Mouse (Mus musculus) limb, embryonic 13.5 days (tissue): ENCODE data around the gene Col24a1. TPM values are rescaled to one million over a fixed set of nuclear protein-coding genes. Genes with fewer than 3 reads are reported as not detected.

Source experiments
- ATAC-seq: fragments of 200-750 bp; cut with Nextera tagmentation; 2 replicates; pipeline ENCODE4 v1.8.0; 2017; ENCODE audit warnings: low read depth, moderate number of reproducible peaks, moderate TSS enrichment; ENCODE audit not compliant: low FRiP score
- H3K27ac ChIP-seq: fragments of 300-500 bp; sonication (generic); 2 replicates; pipeline ENCODE4 v1.5.1; 2015; ENCODE audit warnings: inconsistent platforms, mild to moderate bottlenecking, moderate library complexity
- H3K27me3 ChIP-seq: fragments of 300-500 bp; sonication (generic); 2 replicates; pipeline ENCODE4 v1.6.1; 2015; ENCODE audit warnings: mild to moderate bottlenecking, inconsistent platforms
- H3K36me3 ChIP-seq: fragments of 300-500 bp; sonication (generic); 2 replicates; pipeline ENCODE4 v1.6.1; 2015; ENCODE audit warnings: inconsistent platforms, mild to moderate bottlenecking, moderate library complexity
- H3K4me1 ChIP-seq: fragments of 300-500 bp; sonication (generic); 2 replicates; pipeline ENCODE4 v1.6.1; 2015; ENCODE audit warnings: inconsistent platforms
- H3K4me2 ChIP-seq: fragments of 300-500 bp; sonication (generic); replicated peaks from 2 replicates; pipeline ENCODE4 v1.6.1; 2015; ENCODE audit warnings: inconsistent platforms, mild to moderate bottlenecking, moderate library complexity
- H3K4me3 ChIP-seq: fragments of 300-500 bp; sonication (generic); 2 replicates; pipeline ENCODE4 v1.5.1; 2015; ENCODE audit warnings: moderate library complexity, mild to moderate bottlenecking, inconsistent platforms
- H3K9ac ChIP-seq: fragments of 300-500 bp; sonication (generic); 2 replicates; pipeline ENCODE4 v1.6.1; 2015; ENCODE audit warnings: mild to moderate bottlenecking, inconsistent platforms
- H3K9me3 ChIP-seq: fragments of 300-500 bp; sonication (generic); 2 replicates; pipeline ENCODE4 v1.6.1; 2016; ENCODE audit warnings: inconsistent platforms
- WGBS: fragments of 180-500 bp; shearing (Covaris S2); methylation state at CpG from one replicate; pipeline ENCODE4 v1.1.7; 2015; 5-methylcytosine and 5-hydroxymethylcytosine counted together
- polyA plus RNA-seq: library from polyadenylated mRNA; unstranded; fragments of >200 nt; fragmentation: Nextera tagmentation; extraction: Ambion mirVana; gene quantifications from 2 replicates; pipeline ENCODE4 v1.2.1, GENCODE M21; 2015

The Col24a1 gene
- polyA plus RNA-seq, 1 experiment from 2014 or later: 12.8 TPM

DNA sequence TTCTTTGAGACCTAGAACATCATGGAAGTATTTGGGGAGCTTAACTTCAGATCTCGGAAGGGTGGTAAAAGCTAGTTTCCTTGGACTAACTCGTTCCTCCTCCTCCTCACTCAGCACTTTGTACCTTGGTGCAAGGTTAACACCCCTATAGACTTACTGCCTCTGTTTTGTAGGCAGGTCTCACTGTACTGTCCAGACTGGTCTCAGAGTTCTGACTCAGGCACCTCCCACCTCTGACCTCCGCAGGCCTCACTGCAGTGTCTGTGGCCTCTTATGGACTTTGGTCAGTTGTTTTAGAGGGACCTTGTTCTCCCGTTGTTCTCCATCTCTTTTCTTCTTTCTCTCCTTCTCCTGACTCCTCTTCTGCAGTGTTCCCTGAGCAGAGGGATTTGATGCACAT is 290.8 kb downstream of the Col24a1 start:
- H3K27me3 ChIP-seq: no peaks in the 10 kb centered on the region
- no peaks in the 10 kb centered on the region for H3K9me3 ChIP-seq
- no peak overlapping the region for H3K27ac ChIP-seq
- H3K9ac ChIP-seq: no peak overlapping the region
- H3K4me3 ChIP-seq: no peak overlapping the region
- no peak for ATAC-seq
- H3K36me3 ChIP-seq: peaks cover 70% of the 10 kb centered on the region
- no peak overlapping the region for H3K4me2 ChIP-seq
- no peaks in the 10 kb centered on the region for H3K4me1 ChIP-seq
- WGBS: 87% methylated on average over 4 of the region's 4 CpGs

GRCm38 (mm10) chr3:145583522-145584200 is 291.4 kb downstream of the Col24a1 start:
- 63% methylated on average over 3 of the region's 3 CpGs for WGBS
- Histone ChIP-seq H3K4me2 (no peak overlapping the region), H3K9me3 (no peaks in the 10 kb centered on the region), H3K4me1 (no peaks in the 10 kb centered on the region), H3K27ac (no peak overlapping the region), H3K27me3 (no peaks in the 10 kb centered on the region), H3K36me3 (peaks cover 64% of the 10 kb centered on the region), H3K4me3 (no peak overlapping the region), H3K9ac (no peak overlapping the region)
- ATAC-seq: 0 out of 2 replicates have a peak, but pooled peaks have one; percentile 11

GRCm38 (mm10) chr3:145590562-145590961 is 298.3 kb downstream of the Col24a1 start:
- no peaks in the 10 kb centered on the region for H3K4me1 ChIP-seq
- H3K9me3 ChIP-seq: no peaks in the 10 kb centered on the region
- no peaks in the 10 kb centered on the region for H3K27me3 ChIP-seq
- ATAC-seq: no peak
- H3K27ac ChIP-seq: no peak overlapping the region
- no peak overlapping the region for H3K9ac ChIP-seq
- H3K4me3 ChIP-seq: no peak overlapping the region
- H3K36me3 ChIP-seq: peaks cover 71% of the 10 kb centered on the region
- WGBS: 92% methylated on average over 4 of the region's 4 CpGs
- no peak overlapping the region for H3K4me2 ChIP-seq

GRCm38 (mm10) chr3:145591841-145592542 is 299.7 kb downstream of the Col24a1 start:
- no peaks in the 10 kb centered on the region for H3K9me3 ChIP-seq
- no peaks in the 10 kb centered on the region for H3K4me1 ChIP-seq
- no peak overlapping the region for H3K4me2 ChIP-seq
- H3K4me3 ChIP-seq: no peak overlapping the region
- no peaks in the 10 kb centered on the region for H3K27me3 ChIP-seq
- 93% methylated on average over 6 of the region's 6 CpGs for WGBS
- H3K9ac ChIP-seq: no peak overlapping the region
- peaks cover 64% of the 10 kb centered on the region for H3K36me3 ChIP-seq
- no peak overlapping the region for H3K27ac ChIP-seq
- ATAC-seq: no peak

- Histone ChIP-seq H3K9ac (no peak overlapping the region), H3K27ac (no peak overlapping the region), H3K27me3 (no peaks in the 10 kb centered on the region), H3K36me3 (peaks cover 77% of the 10 kb centered on the region), H3K4me2 (no peak overlapping the region), H3K4me3 (no peak overlapping the region), H3K9me3 (no peaks in the 10 kb centered on the region), H3K4me1 (no peaks in the 10 kb centered on the region)
- 92% methylated on average over 6 of the region's 6 CpGs for WGBS
- no peak for ATAC-seq
Observed at GRCm38 (mm10) chr3:145595354-145595753, 303.1 kb downstream of the Col24a1 start.

- no peaks in the 10 kb centered on the region for H3K9me3 ChIP-seq
- no peak for ATAC-seq
- H3K4me2 ChIP-seq: no peak overlapping the region
- no peak overlapping the region for H3K27ac ChIP-seq
- peaks cover 79% of the 10 kb centered on the region for H3K36me3 ChIP-seq
- H3K4me1 ChIP-seq: peaks cover 12% of the 10 kb centered on the region
- H3K4me3 ChIP-seq: no peak overlapping the region
- WGBS: 94% methylated on average over 7 of the region's 7 CpGs
- H3K27me3 ChIP-seq: no peaks in the 10 kb centered on the region
- H3K9ac ChIP-seq: no peak overlapping the region
Observed at GRCm38 (mm10) chr3:145599059-145599458, 306.8 kb downstream of the Col24a1 start.

GRCm38 (mm10) chr3:145600801-145601200 is 308.5 kb downstream of the Col24a1 start:
- peaks cover 81% of the 10 kb centered on the region for H3K36me3 ChIP-seq
- H3K9ac ChIP-seq: no peak overlapping the region
- H3K4me2 ChIP-seq: no peak overlapping the region
- no peak for ATAC-seq
- no peak overlapping the region for H3K27ac ChIP-seq
- peaks cover 12% of the 10 kb centered on the region for H3K4me1 ChIP-seq
- no peaks in the 10 kb centered on the region for H3K27me3 ChIP-seq
- H3K9me3 ChIP-seq: no peaks in the 10 kb centered on the region
- H3K4me3 ChIP-seq: no peak overlapping the region
- 91% methylated on average over 6 of the region's 6 CpGs for WGBS

DNA sequence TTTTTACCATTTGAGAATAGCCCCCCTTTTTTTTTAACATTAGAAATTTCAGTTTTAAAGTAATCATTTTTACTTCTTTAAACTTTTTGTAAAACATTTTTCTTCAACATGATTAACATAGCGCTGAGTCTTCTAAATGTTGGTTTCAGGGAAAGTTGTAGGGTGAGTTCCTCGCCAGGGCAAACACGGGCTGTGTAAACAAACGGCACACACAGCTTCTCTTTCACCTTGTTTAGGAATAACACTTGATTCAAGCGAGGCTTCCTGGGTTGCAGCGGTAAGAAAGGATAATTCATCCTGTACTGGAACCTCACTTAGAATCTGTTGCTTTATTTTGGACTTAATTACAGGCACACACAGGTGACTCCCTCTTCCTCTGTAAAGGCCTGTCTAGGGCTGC is 309.1 kb downstream of the Col24a1 start:
- Histone ChIP-seq H3K9me3 (no peaks in the 10 kb centered on the region), H3K36me3 (peaks cover 77% of the 10 kb centered on the region), H3K4me1 (peaks cover 12% of the 10 kb centered on the region), H3K4me3 (no peak overlapping the region), H3K27me3 (no peaks in the 10 kb centered on the region), H3K27ac (no peak overlapping the region), H3K9ac (no peak overlapping the region), H3K4me2 (no peak overlapping the region)
- ATAC-seq: no peak
- 79% methylated on average over 6 of the region's 6 CpGs for WGBS

Other genes with a start within 250 kb of the Col24a1 start
- gene Clca2, start 193.0 kb upstream of the Col24a1 start, polyA plus RNA-seq: 0.53 and 0.56 TPM in 2 replicates
- gene Odf2l, start 173.9 kb upstream of the Col24a1 start, polyA plus RNA-seq: 17.8 and 19.2 TPM in 2 replicates